Mouse (Mus musculus): ENCODE data around the gene Pcmt1. TPM values are rescaled to one million over a fixed set of nuclear protein-coding genes. Genes with fewer than 3 reads are reported as not detected.
"Not testable (repeated sequence)": the region's sequence is repeated elsewhere in the genome, so short reads cannot be mapped to it uniquely, and the experiment has no call there.

The Pcmt1 gene
- polyA plus RNA-seq, 1 experiment: not detected

GRCm38 (mm10) chr10:7629092-7629491 is 51.8 kb downstream of the Pcmt1 start:
- WGBS: 94% methylated on average over 4 of the region's 4 CpGs
- H3K27ac ChIP-seq (ENCODE audit: insufficient read depth, low read depth, low read length): no peak overlapping the region
- no peak overlapping the region for H3K4me3 ChIP-seq (ENCODE audit: insufficient read depth, low read depth, low read length)
- TF ChIP-seq CTCF (IDR thresholded peaks at IDR 0.05; ENCODE audit: insufficient read depth, low read depth, low read length) (no peak), POLR2A (IDR thresholded peaks at IDR 0.05; ENCODE audit: insufficient read depth, low read depth, low read length) (no peak)
- H3K4me1 ChIP-seq (ENCODE audit: control insufficient read depth, insufficient read depth, low read length): no peaks in the 10 kb centered on the region

GRCm38 (mm10) chr10:7623861-7624518 is 56.9 kb downstream of the Pcmt1 start:
- WGBS: 95% methylated on average over 3 of the region's 3 CpGs
- Histone ChIP-seq H3K4me1 (ENCODE audit: control insufficient read depth, insufficient read depth, low read length) (no peaks in the 10 kb centered on the region), H3K27ac (ENCODE audit: insufficient read depth, low read depth, low read length) (no peak overlapping the region), H3K4me3 (ENCODE audit: insufficient read depth, low read depth, low read length) (no peak overlapping the region)
- no peak for TF ChIP-seq POLR2A (IDR thresholded peaks at IDR 0.05; ENCODE audit: insufficient read depth, low read depth, low read length)
- TF ChIP-seq CTCF (IDR thresholded peaks at IDR 0.05; ENCODE audit: insufficient read depth, low read depth, low read length): no peak

- Histone ChIP-seq H3K4me3 (ENCODE audit: insufficient read depth, low read depth, low read length) (no peak overlapping the region), H3K27ac (ENCODE audit: insufficient read depth, low read depth, low read length) (no peak overlapping the region), H3K4me1 (ENCODE audit: control insufficient read depth, insufficient read depth, low read length) (no peaks in the 10 kb centered on the region)
- no peak for TF ChIP-seq CTCF (IDR thresholded peaks at IDR 0.05; ENCODE audit: insufficient read depth, low read depth, low read length)
- TF ChIP-seq POLR2A (IDR thresholded peaks at IDR 0.05; ENCODE audit: insufficient read depth, low read depth, low read length): no peak
- 77% methylated on average over 3 of the region's 3 CpGs for WGBS
These were observed 58.6 kb downstream of the Pcmt1 start for GRCm38 (mm10) chr10:7622378-7622777.

- Histone ChIP-seq H3K27ac (ENCODE audit: insufficient read depth, low read depth, low read length) (no peak overlapping the region), H3K4me1 (ENCODE audit: control insufficient read depth, insufficient read depth, low read length) (no peaks in the 10 kb centered on the region), H3K4me3 (ENCODE audit: insufficient read depth, low read depth, low read length) (no peak overlapping the region)
- WGBS: 73% methylated on average over 5 of the region's 5 CpGs
- TF ChIP-seq POLR2A (IDR thresholded peaks at IDR 0.05; ENCODE audit: insufficient read depth, low read depth, low read length): no peak
These were observed 60.2 kb downstream of the Pcmt1 start for GRCm38 (mm10) chr10:7620723-7621122.

- Histone ChIP-seq H3K4me1 (ENCODE audit: control insufficient read depth, insufficient read depth, low read length) (no peaks in the 10 kb centered on the region), H3K27ac (ENCODE audit: insufficient read depth, low read depth, low read length) (no peak overlapping the region), H3K4me3 (ENCODE audit: insufficient read depth, low read depth, low read length) (no peak overlapping the region)
- 84% methylated on average over 5 of the region's 5 CpGs for WGBS
- no peak for TF ChIP-seq POLR2A (IDR thresholded peaks at IDR 0.05; ENCODE audit: insufficient read depth, low read depth, low read length)
- TF ChIP-seq CTCF (IDR thresholded peaks at IDR 0.05; ENCODE audit: insufficient read depth, low read depth, low read length): no peak
These were observed 61.1 kb downstream of the Pcmt1 start for GRCm38 (mm10) chr10:7619821-7620241.

- not testable (repeated sequence) for H3K4me1 ChIP-seq (ENCODE audit: control insufficient read depth, insufficient read depth, low read length); H3K27ac ChIP-seq (ENCODE audit: insufficient read depth, low read depth, low read length); H3K4me3 ChIP-seq (ENCODE audit: insufficient read depth, low read depth, low read length)
- 47% methylated on average over 3 of the region's 3 CpGs for WGBS
These were observed 63.4 kb downstream of the Pcmt1 start for GRCm38 (mm10) chr10:7617556-7617955.

GRCm38 (mm10) chr10:7617146-7617545 is 63.8 kb downstream of the Pcmt1 start:
- not testable (repeated sequence) for H3K4me1 ChIP-seq (ENCODE audit: control insufficient read depth, insufficient read depth, low read length); H3K4me3 ChIP-seq (ENCODE audit: insufficient read depth, low read depth, low read length); H3K27ac ChIP-seq (ENCODE audit: insufficient read depth, low read depth, low read length)
- 90% methylated on average over 11 of the region's 11 CpGs for WGBS

GRCm38 (mm10) chr10:7614834-7615233 is 66.1 kb downstream of the Pcmt1 start:
- TF ChIP-seq POLR2A (IDR thresholded peaks at IDR 0.05; ENCODE audit: insufficient read depth, low read depth, low read length) (no peak), CTCF (IDR thresholded peaks at IDR 0.05; ENCODE audit: insufficient read depth, low read depth, low read length) (no peak)
- no peaks in the 10 kb centered on the region for H3K4me1 ChIP-seq (ENCODE audit: control insufficient read depth, insufficient read depth, low read length)
- H3K4me3 ChIP-seq (ENCODE audit: insufficient read depth, low read depth, low read length): no peak overlapping the region
- 89% methylated on average over 8 of the region's 8 CpGs for WGBS
- H3K27ac ChIP-seq (ENCODE audit: insufficient read depth, low read depth, low read length): no peak overlapping the region

- H3K27ac ChIP-seq (ENCODE audit: insufficient read depth, low read depth, low read length); H3K4me1 ChIP-seq (ENCODE audit: control insufficient read depth, insufficient read depth, low read length); H3K4me3 ChIP-seq (ENCODE audit: insufficient read depth, low read depth, low read length): not testable (repeated sequence)
These were observed 68.7 kb downstream of the Pcmt1 start for GRCm38 (mm10) chr10:7612210-7612609.

GRCm38 (mm10) chr10:7611647-7612046 is 69.3 kb downstream of the Pcmt1 start:
- H3K27ac ChIP-seq (ENCODE audit: insufficient read depth, low read depth, low read length): no peak overlapping the region
- no peak for TF ChIP-seq POLR2A (IDR thresholded peaks at IDR 0.05; ENCODE audit: insufficient read depth, low read depth, low read length)
- TF ChIP-seq CTCF (IDR thresholded peaks at IDR 0.05; ENCODE audit: insufficient read depth, low read depth, low read length): no peak
- no peak overlapping the region for H3K4me3 ChIP-seq (ENCODE audit: insufficient read depth, low read depth, low read length)
- WGBS: 68% methylated on average over 6 of the region's 6 CpGs
- H3K4me1 ChIP-seq (ENCODE audit: control insufficient read depth, insufficient read depth, low read length): no peaks in the 10 kb centered on the region
